Mouse (Mus musculus) frontal cortex, adult (tissue): ENCODE results near the gene Gm20532.
A peak's percentile ranks its signal among the peaks of the same experiment; 100 is the strongest.

Experiments used
- ATAC-seq: cut with Nextera tagmentation; 2 replicates; pipeline ENCODE4 v1.9.2; 2017; ENCODE audit warnings: mild to moderate bottlenecking, moderate library complexity, mixed read lengths; ENCODE audit not compliant: low TSS enrichment

Gene Gm20532

GRCm38 (mm10) chr2:26622984-26623383 is 36.5 kb downstream of the Gm20532 start:
- no peak for ATAC-seq

- ATAC-seq = no peak
These were observed 39.0 kb downstream of the Gm20532 start for GRCm38 (mm10) chr2:26625419-26625818.

GRCm38 (mm10) chr2:26626081-26626480 is 39.6 kb downstream of the Gm20532 start:
- ATAC-seq = no peak

DNA sequence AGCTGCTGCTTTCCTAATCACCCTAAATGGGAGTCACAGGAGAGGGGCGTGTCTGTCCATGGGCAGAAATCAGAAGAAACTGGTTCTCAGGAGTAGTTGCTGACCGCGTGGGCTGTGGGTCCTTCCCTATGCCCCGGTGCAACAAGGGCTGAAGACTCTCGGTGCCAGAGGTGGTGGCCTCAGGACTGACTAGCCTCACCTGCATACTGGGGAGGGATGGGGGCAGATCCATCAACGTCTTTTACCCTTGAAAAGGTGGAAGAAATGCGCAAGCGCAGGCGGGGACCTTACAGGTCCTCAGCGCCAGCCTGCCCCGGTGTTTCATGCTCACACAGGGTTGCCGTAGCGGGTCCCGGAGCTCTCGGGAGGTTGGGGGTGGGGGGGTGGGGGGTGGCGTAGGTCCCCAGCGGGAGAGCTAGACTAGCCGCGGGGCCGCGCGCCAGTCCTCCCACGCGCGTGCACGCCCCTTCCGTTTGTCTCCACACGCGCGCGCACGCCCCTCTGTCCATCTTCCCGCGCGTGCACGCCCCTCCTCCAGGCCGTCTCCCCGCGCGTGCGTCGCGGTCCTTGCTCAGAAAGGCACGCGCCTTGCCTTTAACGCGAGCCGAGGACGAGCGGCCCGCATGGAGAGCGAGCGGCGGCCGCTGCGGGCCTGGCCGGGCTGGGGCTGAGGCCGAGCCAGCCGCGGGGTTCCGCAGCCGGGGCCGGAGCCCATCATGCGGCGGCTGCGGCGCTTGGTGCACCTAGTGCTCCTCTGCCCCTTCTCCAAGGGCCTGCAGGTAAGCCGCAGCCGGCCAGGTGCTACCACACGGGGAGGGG is 41.7 kb downstream of the Gm20532 start, which contains the start of gene Fam69b:
Gene Fam69b (plus strand): TSS at position 537 of the 819 bp plus-strand sequence.
- ATAC-seq = peak; percentile 67

- peak; percentile 18; the same call in 1 of the 2 replicates for ATAC-seq
These were observed 42.5 kb downstream of the Gm20532 start for GRCm38 (mm10) chr2:26628792-26629437.

DNA sequence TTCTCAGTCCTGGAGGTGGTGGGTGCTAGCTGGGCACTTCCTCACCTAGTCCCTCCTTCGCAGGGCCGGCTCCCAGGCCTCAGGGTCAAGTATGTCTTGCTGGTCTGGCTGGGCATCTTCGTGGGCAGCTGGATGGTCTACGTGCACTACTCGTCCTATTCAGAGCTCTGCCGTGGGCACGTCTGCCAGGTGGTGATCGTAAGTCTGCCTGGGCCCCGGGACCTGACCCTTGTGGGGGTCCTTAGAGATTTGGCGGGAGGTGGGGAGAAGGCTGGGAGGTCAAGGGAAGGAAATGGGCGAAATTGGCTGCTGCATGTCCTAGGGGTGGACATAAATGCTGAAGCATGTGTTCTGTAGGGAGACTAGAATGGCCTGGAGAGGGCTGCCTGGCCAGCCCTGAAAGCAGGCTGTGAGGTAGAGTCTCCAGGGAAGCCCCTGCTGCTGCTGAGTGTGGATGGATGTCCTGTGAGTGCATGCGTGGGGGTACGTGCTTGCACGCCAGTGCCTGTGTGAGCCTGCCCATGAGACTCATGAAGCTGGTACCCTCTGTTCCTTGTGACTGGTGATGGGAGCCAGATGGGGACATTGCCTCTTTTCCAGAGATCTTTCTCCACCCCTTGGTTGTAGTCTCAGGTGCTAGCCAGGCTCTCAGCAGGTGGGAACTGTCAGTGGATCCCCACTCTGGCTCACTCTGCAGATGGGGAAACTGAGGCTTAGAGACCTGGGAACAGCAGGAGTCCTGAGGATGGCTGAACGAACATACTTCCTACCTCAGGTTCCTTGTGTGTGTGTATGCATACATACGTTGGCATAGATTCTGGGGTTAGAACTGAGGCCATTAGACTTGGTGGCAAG is 46.3 kb downstream of the Gm20532 start:
- ATAC-seq = no peak

DNA sequence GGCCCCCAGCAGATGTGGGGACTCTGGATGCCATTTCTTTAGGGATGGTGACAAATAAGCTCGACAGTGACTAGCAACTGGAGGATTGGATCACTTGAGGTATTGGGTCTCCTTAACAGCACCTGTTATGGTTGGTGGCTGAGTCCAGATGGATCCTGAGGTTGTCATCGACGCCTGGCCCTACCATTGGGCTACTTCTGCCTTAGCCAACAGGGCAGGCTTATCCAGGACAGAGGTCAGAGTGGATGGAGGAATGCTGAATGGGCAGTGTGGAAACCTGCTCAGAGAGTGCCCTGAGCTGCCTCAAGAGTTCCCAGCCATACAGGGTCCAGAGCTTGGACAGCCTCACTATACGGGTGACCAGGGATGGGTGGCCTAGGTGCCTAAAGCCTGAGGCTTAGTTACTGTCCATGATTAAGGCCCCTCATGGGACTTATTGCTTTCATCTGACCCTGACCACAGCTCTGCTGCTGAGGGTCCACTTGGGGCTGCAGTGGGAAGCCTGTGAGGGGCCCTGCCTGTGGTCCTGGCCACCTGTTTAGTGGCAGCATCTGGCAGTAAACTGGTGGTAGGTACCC is 47.6 kb downstream of the Gm20532 start:
- no peak for ATAC-seq

GRCm38 (mm10) chr2:26634629-26635488 is 48.4 kb downstream of the Gm20532 start:
- no peak for ATAC-seq

DNA sequence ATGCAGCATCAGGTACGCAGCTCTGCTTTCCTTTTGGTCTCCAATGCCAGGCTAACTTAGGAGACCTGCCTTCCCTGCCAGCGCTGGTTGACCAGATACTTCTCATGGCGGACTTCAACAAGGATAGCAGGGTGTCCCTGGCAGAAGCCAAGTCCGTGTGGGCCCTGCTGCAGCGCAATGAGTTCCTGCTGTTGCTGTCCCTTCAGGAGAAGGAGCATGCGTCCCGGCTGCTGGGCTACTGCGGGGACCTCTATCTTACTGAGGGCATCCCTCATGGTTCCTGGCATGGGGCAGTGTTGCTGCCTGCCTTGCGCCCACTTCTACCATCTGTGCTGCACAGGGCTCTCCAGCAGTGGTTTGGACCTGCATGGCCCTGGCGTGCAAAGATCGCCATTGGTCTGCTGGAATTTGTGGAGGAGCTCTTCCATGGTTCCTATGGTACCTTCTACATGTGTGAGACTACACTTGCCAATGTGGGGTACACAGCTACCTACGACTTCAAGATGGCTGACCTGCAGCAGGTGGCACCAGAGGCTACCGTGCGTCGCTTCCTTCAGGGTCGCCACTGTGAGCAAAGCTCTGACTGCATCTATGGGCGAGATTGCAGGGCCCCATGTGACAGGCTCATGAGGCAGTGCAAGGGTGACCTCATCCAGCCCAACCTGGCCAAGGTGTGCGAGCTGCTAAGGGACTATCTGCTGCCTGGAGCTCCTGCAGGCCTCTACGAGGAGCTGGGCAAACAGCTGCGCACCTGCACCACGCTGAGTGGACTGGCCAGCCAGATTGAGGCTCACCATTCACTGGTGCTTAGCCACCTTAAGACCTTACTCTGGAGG is 49.3 kb downstream of the Gm20532 start:
- no peak for ATAC-seq

GRCm38 (mm10) chr2:26636325-26636635 is 49.8 kb downstream of the Gm20532 start:
- no peak for ATAC-seq

DNA sequence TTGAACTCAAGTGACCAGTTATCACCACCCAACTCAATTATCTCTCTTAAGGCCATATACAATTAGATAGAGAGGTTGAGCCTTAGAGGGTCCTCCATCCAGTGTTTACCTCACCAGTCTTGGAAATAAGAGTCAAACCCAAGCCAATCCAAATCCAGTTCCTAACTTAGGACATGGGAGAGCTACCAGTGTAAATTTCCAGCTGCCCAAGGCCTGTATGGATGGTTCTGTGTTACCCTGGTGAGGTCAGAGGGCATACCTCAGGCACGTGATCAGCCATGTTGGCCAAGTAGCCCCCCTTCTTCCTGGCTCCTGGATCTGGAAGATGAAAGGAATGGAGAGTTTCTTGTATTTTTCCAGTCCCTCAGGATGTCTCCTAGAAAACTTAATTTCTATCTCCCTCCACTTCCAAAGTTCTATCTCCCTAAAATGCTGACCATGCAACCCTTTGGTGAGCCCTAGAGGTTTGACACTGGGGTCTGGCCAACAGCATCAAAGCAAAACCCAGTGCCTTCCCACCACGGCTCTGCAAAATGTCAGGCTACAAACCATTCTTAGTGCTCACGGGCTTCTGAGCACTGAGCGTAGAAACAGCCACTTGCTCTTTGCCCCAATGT is 51.0 kb downstream of the Gm20532 start:
- ATAC-seq = no peak

- ATAC-seq = no peak
These were observed 51.6 kb downstream of the Gm20532 start for GRCm38 (mm10) chr2:26638039-26638438.

GRCm38 (mm10) chr2:26638572-26638971 is 52.1 kb downstream of the Gm20532 start:
- no peak for ATAC-seq

DNA sequence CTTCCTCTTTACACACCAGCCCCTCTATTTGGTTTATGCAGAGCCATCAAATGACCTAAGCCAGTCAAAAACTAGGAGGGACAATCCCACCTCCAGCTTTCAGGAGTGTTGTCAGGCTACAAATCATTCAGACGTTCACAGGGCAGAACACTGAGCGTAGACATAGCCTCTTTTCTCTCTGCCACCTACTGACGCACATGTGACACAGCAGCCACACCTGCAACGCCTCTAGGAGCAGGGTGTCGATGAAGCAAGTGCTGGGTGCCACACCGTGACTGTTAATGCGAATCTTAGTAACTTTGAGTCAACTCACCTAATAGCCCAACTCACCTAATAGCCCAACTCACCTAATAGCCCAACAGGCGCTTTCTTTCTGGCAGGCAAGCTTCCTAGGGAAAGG is 52.6 kb downstream of the Gm20532 start:
- 0 out of 2 replicates have a peak, but pooled peaks have one; percentile 11 for ATAC-seq

- peak; percentile 88 for ATAC-seq
These were observed 53.7 kb downstream of the Gm20532 start for GRCm38 (mm10) chr2:26639838-26640830.

DNA sequence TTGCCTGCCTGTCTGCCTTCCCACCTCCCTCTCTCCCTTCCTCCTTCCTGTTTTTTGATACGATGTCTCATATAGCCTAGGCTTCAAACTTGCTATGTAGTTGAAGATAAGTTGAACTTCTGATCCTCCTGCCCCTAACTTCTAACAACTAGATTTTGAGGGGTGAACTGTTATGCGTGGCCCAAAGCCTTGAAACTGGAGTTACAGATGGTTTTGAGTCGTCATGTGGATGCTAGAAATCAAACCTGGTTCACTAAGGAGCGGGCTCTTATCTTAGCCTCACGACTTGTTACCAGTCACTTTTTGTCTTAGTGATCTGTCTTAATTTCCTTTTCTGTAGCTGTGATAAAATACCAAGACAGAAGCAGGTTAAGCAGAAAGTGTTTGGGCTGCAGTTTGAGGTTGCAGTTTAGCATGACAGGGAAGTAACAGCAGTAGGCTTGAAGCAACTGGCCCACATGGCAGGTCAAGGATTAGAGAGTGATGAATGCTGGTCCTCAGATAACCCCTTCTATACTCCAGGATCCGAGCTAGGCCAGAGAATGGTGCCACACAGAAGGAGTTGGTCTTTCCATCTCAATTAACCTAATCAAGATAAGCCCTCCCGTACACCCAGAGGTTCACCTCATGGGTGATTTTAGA is 54.7 kb downstream of the Gm20532 start:
- no peak for ATAC-seq

DNA sequence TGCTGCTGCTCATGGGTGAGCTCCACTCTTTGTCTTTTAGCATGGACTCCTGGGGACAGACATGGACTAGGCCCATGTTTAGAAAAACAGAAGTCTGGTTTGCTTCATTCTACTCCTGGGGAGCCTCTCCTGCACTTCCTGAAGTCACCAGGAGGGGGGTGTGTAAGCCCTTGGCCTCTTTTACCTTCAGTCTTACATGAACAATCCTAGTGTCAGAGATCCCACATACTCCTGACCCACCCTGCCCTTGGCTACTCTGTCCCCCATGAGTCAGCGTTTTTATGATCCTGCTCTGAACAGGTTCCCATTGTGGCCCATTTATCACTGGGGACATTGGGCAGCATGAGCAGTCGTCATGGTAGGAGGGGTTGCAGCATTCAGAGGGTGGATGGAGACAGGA is 57.5 kb downstream of the Gm20532 start:
- no peak for ATAC-seq
